Mouse (Mus musculus) MEL (cell line): ENCODE measurements around the gene Bicral.

Source experiments
- CHD1 ChIP-seq: IDR thresholded peaks from 2 replicates; pipeline ENCODE4 v1.6.1; 2012; ENCODE audit warnings: low read depth, mild to moderate bottlenecking, inconsistent platforms, low read length, improper control_type of control experiment
- CTCF ChIP-seq, 3 experiments: IDR thresholded peaks in 2 of 3; conservative IDR thresholded peaks in 1 of 3; 2 replicates each; pipeline ENCODE4 v1.5.1; 2011 to 2012; ENCODE audit warnings: low read length in 3 of 3, low read depth in 2 of 3, mild to moderate bottlenecking in 2 of 3, improper control_type of control experiment in 1 of 3, inconsistent platforms in 1 of 3, mixed read lengths in 1 of 3, moderate library complexity in 1 of 3; ENCODE audit not compliant: control insufficient read depth in 1 of 3, insufficient read depth in 1 of 3, poor library complexity in 1 of 3, severe bottlenecking in 1 of 3
- EP300 ChIP-seq, 2 experiments: IDR thresholded peaks; 2 replicates each; pipeline ENCODE4 v1.6.1; 2011; ENCODE audit warnings: improper control_type of control experiment in 2 of 2, low read length in 2 of 2, low read depth in 1 of 2, mild to moderate bottlenecking in 1 of 2
- GATA1 ChIP-seq: IDR thresholded peaks from 2 replicates; pipeline ENCODE4 v1.6.1; 2011; ENCODE audit warnings: low read depth, low read length, improper control_type of control experiment
- JUND ChIP-seq: IDR thresholded peaks from 2 replicates; pipeline ENCODE4 v1.6.1; 2011; ENCODE audit warnings: low read depth, mild to moderate bottlenecking, improper control_type of control experiment, low read length
- MAZ ChIP-seq: IDR thresholded peaks from 2 replicates; pipeline ENCODE4 v1.6.1; 2012; ENCODE audit warnings: low read depth, mild to moderate bottlenecking, inconsistent platforms, low read length, improper control_type of control experiment
- POLR2A ChIP-seq, 2 experiments: IDR thresholded peaks; 2 replicates each; pipeline ENCODE4 v1.6.1; 2011 to 2012; ENCODE audit warnings: low read length in 2 of 2, mild to moderate bottlenecking in 2 of 2, control low read depth in 1 of 2, improper control_type of control experiment in 1 of 2, low read depth in 1 of 2, moderate library complexity in 1 of 2; ENCODE audit not compliant: control insufficient read depth in 1 of 2, insufficient read depth in 1 of 2, poor library complexity in 1 of 2
- POLR2AphosphoS2 ChIP-seq: IDR thresholded peaks from 2 replicates; pipeline ENCODE4 v1.6.1; 2011; ENCODE audit warnings: low read length, improper control_type of control experiment
- TCF12 ChIP-seq: IDR thresholded peaks from 2 replicates; pipeline ENCODE4 v1.6.1; 2014; ENCODE audit warnings: low read depth, mild to moderate bottlenecking, inconsistent platforms, low read length, improper control_type of control experiment, moderate library complexity
- USF1 ChIP-seq: IDR thresholded peaks from 2 replicates; pipeline ENCODE4 v1.6.1; 2014; ENCODE audit warnings: low read depth, mild to moderate bottlenecking, inconsistent platforms, low read length, improper control_type of control experiment, moderate library complexity
- ZKSCAN1 ChIP-seq: IDR thresholded peaks from 2 replicates; pipeline ENCODE4 v1.6.1; 2012; ENCODE audit warnings: low read depth, mild to moderate bottlenecking, inconsistent platforms, low read length, improper control_type of control experiment, moderate library complexity

DNA sequence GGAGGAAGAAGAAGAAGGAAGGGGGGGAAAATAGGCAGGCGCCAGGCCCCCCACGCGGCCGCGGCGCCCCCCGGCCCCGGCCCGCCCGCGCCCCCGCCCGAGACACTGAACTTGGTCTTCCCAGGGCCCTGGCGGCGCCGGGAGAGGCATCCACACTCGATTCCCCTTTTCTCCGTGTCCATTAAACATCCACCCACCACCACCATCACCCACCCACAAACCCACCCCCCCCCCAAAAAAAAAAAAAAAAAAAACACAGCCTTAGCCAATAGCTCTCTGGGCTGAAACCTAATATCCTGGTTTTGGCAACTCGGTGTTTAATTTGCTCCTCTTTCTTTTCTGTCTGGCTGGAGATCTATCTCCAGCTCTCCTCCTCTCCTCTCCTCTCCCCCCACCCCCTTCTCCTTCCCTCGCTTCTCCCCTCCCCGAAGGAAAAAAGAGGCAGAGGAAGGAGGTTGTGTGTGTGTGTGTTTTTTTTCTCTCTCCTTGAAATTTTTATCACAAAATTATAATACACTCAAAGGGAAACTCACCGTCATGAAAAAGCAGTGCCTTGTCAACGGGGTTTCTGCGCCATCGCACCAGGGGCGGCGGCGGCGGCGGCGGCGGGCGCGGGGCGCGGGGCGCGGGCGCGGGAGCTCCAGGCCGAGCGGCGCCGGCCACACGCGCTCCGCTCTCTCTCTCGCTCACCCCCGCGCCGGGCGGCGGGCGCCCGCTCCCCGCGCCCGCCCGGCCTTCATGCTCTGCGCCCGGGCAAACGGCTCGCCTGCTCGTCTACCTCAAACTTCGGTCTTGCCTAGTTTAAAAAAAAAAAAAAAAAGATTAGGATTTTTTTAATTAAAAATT, at the start of gene Bicral:
- TF ChIP-seq POLR2AphosphoS2 (peak; percentile 63; the same call in 1 of the 2 replicates), POLR2A (IDR thresholded peaks at IDR 0.05; ENCODE audit: control insufficient read depth in 1 of 2, insufficient read depth in 1 of 2, low read depth in 1 of 2, low read length in 2 of 2, poor library complexity in 1 of 2) (peak; percentile 38 to 70), CTCF (IDR thresholded peaks at IDR 0.05 in 2 of 3, conservative IDR thresholded peaks at IDR 0.05 in 1 of 3; ENCODE audit: control insufficient read depth in 1 of 3, insufficient read depth in 1 of 3, low read depth in 2 of 3, low read length in 3 of 3, poor library complexity in 1 of 3, severe bottlenecking in 1 of 3) (no peak), GATA1 (no peak), JUND (no peak), MAZ (no peak), EP300 (IDR thresholded peaks at IDR 0.05; ENCODE audit: low read depth in 1 of 2, low read length in 2 of 2) (peak in 1 of 2 experiments; percentile 5; a peak in 1 of 4 replicates), CHD1 (peak; percentile 92), ZKSCAN1 (no peak), USF1 (no peak), TCF12 (no peak; the same call in 1 of the 2 replicates)
